Mouse (Mus musculus) heart, postnatal 0 days (tissue): ENCODE measurements around the gene Gm9857. TPM values are rescaled to one million over a fixed set of nuclear protein-coding genes. Genes with fewer than 3 reads are reported as not detected.

Source experiments
- ATAC-seq: fragments of 200-750 bp; cut with Nextera tagmentation; 2 replicates; pipeline ENCODE4 v1.8.0; 2017; ENCODE audit warnings: low read depth, moderate number of reproducible peaks, moderate library complexity; ENCODE audit not compliant: insufficient read depth
- DNase-seq: peaks from one replicate; pipeline ENCODE4 v3.0.0-alpha.2; 2016; ENCODE audit warnings: low spot score
- H3K27ac ChIP-seq: fragments of 300-500 bp; sonication (generic); 2 replicates; pipeline ENCODE4 v1.5.1; 2014; ENCODE audit warnings: low read depth, mild to moderate bottlenecking
- H3K27me3 ChIP-seq: fragments of 300-500 bp; sonication (generic); 2 replicates; pipeline ENCODE4 v1.6.1; 2014; ENCODE audit warnings: low read length, mixed read lengths; ENCODE audit not compliant: control insufficient read depth, insufficient read depth
- H3K36me3 ChIP-seq: fragments of 300-500 bp; sonication (generic); replicated peaks from 2 replicates; pipeline ENCODE4 v1.6.1; 2014; ENCODE audit warnings: low read length, mixed read lengths; ENCODE audit not compliant: control insufficient read depth, insufficient read depth
- H3K4me1 ChIP-seq: fragments of 300-500 bp; sonication (generic); 2 replicates; pipeline ENCODE4 v1.6.1; 2014; ENCODE audit warnings: antibody characterized with exemption; ENCODE audit not compliant: control insufficient read depth, insufficient read depth
- H3K4me2 ChIP-seq: fragments of 300-500 bp; sonication (generic); 2 replicates; pipeline ENCODE4 v1.6.1; 2014; ENCODE audit warnings: low read depth, mild to moderate bottlenecking, low read length, moderate library complexity
- H3K4me3 ChIP-seq: fragments of 300-500 bp; sonication (generic); 2 replicates; pipeline ENCODE4 v1.5.1; 2014; ENCODE audit warnings: low read depth, low read length
- H3K9ac ChIP-seq: fragments of 300-500 bp; sonication (generic); replicated peaks from 2 replicates; pipeline ENCODE4 v1.6.1; 2014; ENCODE audit warnings: low read depth, low read length, mixed read lengths
- H3K9me3 ChIP-seq: fragments of 300-500 bp; sonication (generic); replicated peaks from 2 replicates; pipeline ENCODE4 v1.6.1; 2016; ENCODE audit warnings: low read length; ENCODE audit not compliant: control insufficient read depth
- CTCF ChIP-seq: IDR thresholded peaks from 2 replicates; pipeline ENCODE4 v1.5.1; 2016; ENCODE audit warnings: antibody characterized with exemption, control low read depth, low read depth
- EP300 ChIP-seq: IDR thresholded peaks from 2 replicates; pipeline ENCODE4 v1.6.1; 2016; ENCODE audit warnings: antibody characterized with exemption, low read depth
- WGBS: fragments of 180-500 bp; shearing (Covaris S2); extraction: QIAGEN DNeasy Blood & Tissue Kit; methylation state at CpG from one replicate; pipeline ENCODE4 v1.1.7; 2014; 5-methylcytosine and 5-hydroxymethylcytosine counted together
- polyA plus RNA-seq: library from polyadenylated mRNA; unstranded; fragments of >200 nt; fragmentation: Nextera tagmentation; extraction: Ambion mirVana; gene quantifications from 2 replicates; pipeline ENCODE4 v1.2.1, GENCODE M21; 2015
- total RNA-seq: library from RNA; depleted of rRNA; stranded (reverse); fragments of >200 nt; gene quantifications from 2 replicates; pipeline ENCODE4 v1.2.3, GENCODE M21; 2014; ENCODE audit warnings: low replicate concordance

The Gm9857 gene
- total and polyA plus RNA-seq, 2 experiments from 2014 or later = not detected

- no peak overlapping the region for H3K4me3 ChIP-seq
- H3K27me3 ChIP-seq = peaks cover 6% of the 10 kb centered on the region; the same call in 1 of the 2 replicates
- no peak overlapping the region for H3K9ac ChIP-seq
- H3K27ac ChIP-seq = no peak overlapping the region
- no peak for ATAC-seq
- TF ChIP-seq CTCF (no peak), EP300 (no peak)
- H3K9me3 ChIP-seq = no peaks in the 10 kb centered on the region
- no peak for DNase-seq
- H3K4me1 ChIP-seq = no peaks in the 10 kb centered on the region
- H3K4me2 ChIP-seq = no peak overlapping the region
- WGBS = 89% methylated on average over 10 of the region's 10 CpGs
- H3K36me3 ChIP-seq = no peaks in the 10 kb centered on the region
These were observed 751 bp upstream of the Gm9857 start for GRCm38 (mm10) chr3:108940996-108941395.

- H3K4me1 ChIP-seq = no peaks in the 10 kb centered on the region
- no peaks in the 10 kb centered on the region for H3K36me3 ChIP-seq
- H3K4me2 ChIP-seq = peak within 1 kb of the TSS; percentile 52
- DNase-seq = no peak
- ATAC-seq = no peak
- no peak within 1 kb of the TSS for H3K27ac ChIP-seq
- peak within 1 kb of the TSS; percentile 26 for H3K4me3 ChIP-seq
- no peaks in the 10 kb centered on the region for H3K9me3 ChIP-seq
- TF ChIP-seq EP300 (no peak), CTCF (no peak)
- 78% methylated on average over 5 of the region's 5 CpGs for WGBS
- no peak within 1 kb of the TSS for H3K9ac ChIP-seq
- peaks cover 6% of the 10 kb centered on the region; the same call in 1 of the 2 replicates for H3K27me3 ChIP-seq
These were observed 672 bp downstream of the Gm9857 start, which contains the start of gene Henmt1 for GRCm38 (mm10) chr3:108939573-108939972. TSS of gene Henmt1 (plus strand) at chr3:108939873.

- ATAC-seq = no peak
- no peak overlapping the region for H3K4me3 ChIP-seq
- H3K9me3 ChIP-seq = no peaks in the 10 kb centered on the region
- H3K4me2 ChIP-seq = no peak overlapping the region
- no peaks in the 10 kb centered on the region for H3K4me1 ChIP-seq
- no peak overlapping the region for H3K9ac ChIP-seq
- H3K36me3 ChIP-seq = no peaks in the 10 kb centered on the region
- H3K27me3 ChIP-seq = peaks cover 6% of the 10 kb centered on the region; the same call in 1 of the 2 replicates
- no peak for TF ChIP-seq CTCF
- no peak for TF ChIP-seq EP300
- H3K27ac ChIP-seq = no peak overlapping the region
- WGBS = 89% methylated on average over 5 of the region's 5 CpGs
- no peak for DNase-seq
These were observed 1.6 kb downstream of the Gm9857 start for GRCm38 (mm10) chr3:108938691-108939090.

- DNase-seq (no peak), ATAC-seq (no peak)
- no peak overlapping the region for H3K27ac ChIP-seq
- H3K4me3 ChIP-seq = no peak overlapping the region
- 0 out of 2 replicates have a peak, but pooled peaks cover 3% of the 10 kb centered on the region for H3K9me3 ChIP-seq
- H3K4me1 ChIP-seq = no peaks in the 10 kb centered on the region
- no peak overlapping the region for H3K4me2 ChIP-seq
- WGBS = 90% methylated on average over 6 of the region's 6 CpGs
- no peaks in the 10 kb centered on the region for H3K27me3 ChIP-seq
- H3K9ac ChIP-seq = no peak overlapping the region
- no peak for TF ChIP-seq EP300
- no peak for TF ChIP-seq CTCF
- H3K36me3 ChIP-seq = no peaks in the 10 kb centered on the region
These were observed 6.7 kb downstream of the Gm9857 start for GRCm38 (mm10) chr3:108933557-108933956.

- no peak overlapping the region for H3K27ac ChIP-seq
- no peaks in the 10 kb centered on the region for H3K36me3 ChIP-seq
- 0 out of 2 replicates have a peak, but pooled peaks cover 3% of the 10 kb centered on the region for H3K9me3 ChIP-seq
- H3K4me1 ChIP-seq = no peaks in the 10 kb centered on the region
- TF ChIP-seq CTCF = no peak
- TF ChIP-seq EP300 = no peak
- no peak overlapping the region for H3K4me3 ChIP-seq
- no peak overlapping the region for H3K9ac ChIP-seq
- WGBS = 53% methylated on average over 1 of the region's 1 CpGs
- DNase-seq = no peak
- H3K27me3 ChIP-seq = no peaks in the 10 kb centered on the region
- no peak for ATAC-seq
- no peak overlapping the region for H3K4me2 ChIP-seq
These were observed 13.9 kb downstream of the Gm9857 start for GRCm38 (mm10) chr3:108926308-108926707.

GRCm38 (mm10) chr3:108925677-108926076 lies 14.6 kb downstream of the Gm9857 start:
- ATAC-seq = no peak
- H3K4me3 ChIP-seq = no peak overlapping the region
- no peak for DNase-seq
- no peaks in the 10 kb centered on the region for H3K27me3 ChIP-seq
- no peak overlapping the region for H3K27ac ChIP-seq
- no peak overlapping the region for H3K4me2 ChIP-seq
- no peak overlapping the region for H3K9ac ChIP-seq
- TF ChIP-seq EP300 (no peak), CTCF (no peak)
- WGBS = 87% methylated on average over 4 of the region's 4 CpGs
- H3K36me3 ChIP-seq = no peaks in the 10 kb centered on the region
- H3K4me1 ChIP-seq = no peaks in the 10 kb centered on the region
- 0 out of 2 replicates have a peak, but pooled peaks cover 3% of the 10 kb centered on the region for H3K9me3 ChIP-seq
